Mouse (Mus musculus) lung, adult 2 months (tissue): ENCODE data around the gene Tas2r107. TPM values are rescaled to one million over a fixed set of nuclear protein-coding genes. Genes with fewer than 3 reads are reported as not detected.
"Not testable (repeated sequence)": the region's sequence is repeated elsewhere in the genome, so short reads cannot be mapped to it uniquely, and the experiment has no call there.

Source experiments
- DNase-seq: peaks from one replicate; pipeline ENCODE4 v3.0.0; 2022
- H3K4me1 ChIP-seq: fragments of 200-500 bp; 2 replicates; pipeline ENCODE4 v1.6.1; 2011; ENCODE audit warnings: low read length; ENCODE audit not compliant: control insufficient read depth, insufficient read depth
- H3K4me3 ChIP-seq: fragments of 200-500 bp; replicated peaks from 2 replicates; pipeline ENCODE3; 2011; ENCODE audit warnings: low read depth, mild to moderate bottlenecking, control low read depth, low read length; ENCODE audit errors: extremely low read depth
- CTCF ChIP-seq: fragments of 200-500 bp; IDR thresholded peaks from 2 replicates; pipeline ENCODE4 v1.5.1; 2011; ENCODE audit warnings: mild to moderate bottlenecking, low read length, control low read depth; ENCODE audit not compliant: insufficient read depth
- POLR2A ChIP-seq: fragments of 200-500 bp; IDR thresholded peaks from 2 replicates; pipeline ENCODE4 v1.6.1; 2011; ENCODE audit warnings: low read depth, mild to moderate bottlenecking, control low read depth, low read length, borderline replicate concordance; ENCODE audit errors: extremely low read depth
- WGBS: fragments of 180-500 bp; shearing (Covaris S2); methylation state at CpG from one replicate; pipeline ENCODE4 v1.1.7; 2018; 5-methylcytosine and 5-hydroxymethylcytosine counted together
- polyA plus RNA-seq: library from polyadenylated mRNA; depleted of rRNA; stranded (reverse); fragments of >200 nt; gene quantifications from 2 replicates; pipeline ENCODE4 v1.2.3, GENCODE M21; 2012; rRNA removed

Gene Tas2r107
- polyA plus RNA-seq, result not detected in 2 replicates

GRCm38 (mm10) chr6:131660049-131660448 is at the start of gene Tas2r107:
TSS of gene Tas2r107 (minus strand) at chr6:131660149.
- no peak for DNase-seq
- Histone ChIP-seq H3K4me3 (no peak within 1 kb of the TSS), H3K4me1 (no peaks in the 10 kb centered on the region)
- no peak for TF ChIP-seq CTCF

GRCm38 (mm10) chr6:131689963-131690362 is 30.0 kb upstream of the Tas2r107 start, which contains the start of gene Tas2r114:
TSS of gene Tas2r114 (minus strand) at chr6:131690063.
- Histone ChIP-seq H3K4me1 (no peaks in the 10 kb centered on the region), H3K4me3 (no peak within 1 kb of the TSS)
- no peak for DNase-seq
- TF ChIP-seq POLR2A (no peak), CTCF (no peak)

DNA sequence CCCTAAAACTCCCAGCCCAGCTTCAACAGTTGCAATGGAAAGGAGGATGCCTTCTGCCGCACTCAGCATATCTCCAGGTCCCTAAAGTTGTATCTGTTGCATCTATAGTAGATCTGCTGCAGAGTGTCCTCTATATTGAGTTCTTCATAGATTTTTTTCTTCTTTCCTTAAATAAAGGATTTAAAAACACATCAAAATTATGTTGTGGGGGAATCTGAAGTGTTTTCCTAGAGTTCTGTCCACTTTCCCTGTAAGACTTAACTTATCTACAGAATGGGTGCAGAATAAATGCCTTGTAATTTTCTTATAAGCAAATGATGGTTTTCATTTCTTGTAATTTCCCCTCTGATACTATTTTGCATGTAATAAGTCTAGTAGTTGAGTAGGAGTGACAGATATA is 27.4 kb upstream of the Tas2r107 start, which contains the start of gene Tas2r105:
Gene Tas2r105 (minus strand): TSS at position 101 of the 400 bp plus-strand sequence.
- 59% methylated on average over 1 of the region's 1 CpGs for WGBS
- TF ChIP-seq CTCF, result no peak
- no peak for TF ChIP-seq POLR2A
- no peaks in the 10 kb centered on the region for H3K4me1 ChIP-seq
- DNase-seq, result no peak
- H3K4me3 ChIP-seq, result no peak within 1 kb of the TSS

- Histone ChIP-seq H3K4me3 (no peak within 1 kb of the TSS), H3K4me1 (no peaks in the 10 kb centered on the region)
- TF ChIP-seq CTCF, result no peak
- TF ChIP-seq POLR2A, result no peak
- 54% methylated on average over 1 of the region's 1 CpGs for WGBS
- no peak for DNase-seq
These were observed 25.7 kb upstream of the Tas2r107 start, which contains the start of gene Tas2r104 for GRCm38 (mm10) chr6:131685644-131686043. TSS of gene Tas2r104 (minus strand) at chr6:131685744.

DNA sequence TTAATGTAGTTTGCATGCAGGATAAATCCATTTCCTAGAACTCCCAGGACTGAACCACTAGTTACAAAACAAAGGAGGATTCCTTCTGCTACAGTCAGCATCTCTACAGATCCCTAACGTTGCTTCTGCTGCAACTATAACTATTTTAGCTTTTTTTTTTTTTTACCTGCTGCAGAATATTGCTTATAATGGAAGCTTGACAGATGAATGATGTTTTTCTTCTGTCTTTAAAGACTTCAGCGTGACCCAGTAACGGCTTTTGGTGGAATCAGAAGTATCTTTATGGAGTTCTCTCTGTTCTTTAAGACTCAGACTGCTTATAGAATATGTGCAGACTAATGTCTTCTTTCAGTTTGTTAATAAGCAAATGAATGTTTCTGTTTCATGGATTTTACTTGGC is 18.8 kb upstream of the Tas2r107 start, which contains the start of gene Tas2r106:
Gene Tas2r106 (minus strand): TSS at position 101 of the 400 bp plus-strand sequence.
- Histone ChIP-seq H3K4me1 (no peaks in the 10 kb centered on the region), H3K4me3 (no peak within 1 kb of the TSS)
- no peak for DNase-seq
- TF ChIP-seq CTCF, result no peak
- no peak for TF ChIP-seq POLR2A
- 71% methylated on average over 3 of the region's 3 CpGs for WGBS

DNA sequence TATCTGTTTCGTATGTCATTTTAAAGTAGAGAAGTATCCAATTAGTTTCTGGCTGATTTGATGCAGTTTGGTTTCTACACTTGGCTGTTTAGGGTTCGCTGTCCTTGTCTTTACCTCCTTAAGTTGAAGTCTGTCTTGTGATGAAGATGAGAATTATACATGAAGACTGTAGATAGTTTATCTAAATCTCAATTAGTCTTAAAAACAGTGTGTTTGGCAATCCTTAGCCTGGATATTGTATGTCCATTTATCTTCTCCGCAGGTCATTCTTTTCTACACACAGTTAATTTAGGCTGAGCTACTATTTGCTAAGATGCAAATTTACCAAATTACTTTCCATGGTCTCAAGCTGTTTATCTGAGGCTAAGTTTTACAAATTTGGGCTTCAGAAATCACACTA is 29.1 kb downstream of the Tas2r107 start, which contains the start of gene Tas2r130:
Gene Tas2r130 (minus strand): TSS at position 101 of the 400 bp plus-strand sequence.
- no peak for TF ChIP-seq CTCF
- TF ChIP-seq POLR2A, result no peak
- H3K4me3 ChIP-seq, result no peak within 1 kb of the TSS
- no peak for DNase-seq
- 62% methylated on average over 3 of the region's 3 CpGs for WGBS
- H3K4me1 ChIP-seq, result no peaks in the 10 kb centered on the region

DNA sequence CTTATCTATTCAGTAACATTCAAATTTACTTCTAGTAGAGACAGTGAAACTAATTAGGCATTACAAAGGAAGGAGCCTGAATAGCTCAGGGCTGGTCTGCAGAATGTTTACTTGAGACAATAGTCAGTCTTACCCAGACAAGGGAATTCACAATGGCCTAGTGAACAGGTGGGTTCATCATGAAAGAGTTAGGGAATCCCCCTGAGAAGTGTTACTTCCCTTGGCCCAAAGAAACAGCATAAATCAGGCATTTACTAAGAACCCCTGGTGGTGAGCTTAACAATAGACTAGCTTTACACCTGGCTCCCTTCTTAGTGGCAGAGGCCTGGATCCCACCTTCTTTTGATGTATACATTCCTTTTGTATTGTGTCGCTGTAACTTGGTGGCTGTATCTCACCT is 50.0 kb downstream of the Tas2r107 start:
- WGBS, result 83% methylated on average over 1 of the region's 1 CpGs
- DNase-seq, H3K4me3 ChIP-seq, H3K4me1 ChIP-seq: not testable (repeated sequence)

Other genes with a start within 250 kb of the Tas2r107 start
- gene 5430401F13Rik, start 173.7 kb downstream of the Tas2r107 start, polyA plus RNA-seq, result not detected in 2 replicates
- not detected in 2 replicates for gene Gm6619, start 173.7 kb downstream of the Tas2r107 start, polyA plus RNA-seq
- not detected in 2 replicates for gene Tas2r130, start 29.2 kb downstream of the Tas2r107 start, polyA plus RNA-seq
- not detected in 2 replicates for gene Tas2r106, start 18.7 kb upstream of the Tas2r107 start, polyA plus RNA-seq
- not detected in 2 replicates for gene Tas2r104, start 25.6 kb upstream of the Tas2r107 start, polyA plus RNA-seq
- gene Tas2r105, start 27.3 kb upstream of the Tas2r107 start, polyA plus RNA-seq, result not detected in 2 replicates
- not detected in 2 replicates for gene Tas2r114, start 29.9 kb upstream of the Tas2r107 start, polyA plus RNA-seq